Comparison of ENCODE assay signal across 13 mouse cellular contexts in genomic region chr5:104025245-104025854, GRCm38 (mm10). TPM values are rescaled to one million over a fixed set of nuclear protein-coding genes. Genes with fewer than 3 reads are reported as not detected.
DNase-seq lines count a peak whose midpoint lies in the region; ATAC-seq and TF ChIP-seq lines count a peak whose summit lies in the region.
"Had no signal": no experiment of that assay in that cellular context is flagged by ENCODE, and none has a peak within 500 bp of the region (broad histone marks: within the 10 kb centered on the region; RNA-seq: fewer than 3 reads in every experiment).

No protein-coding gene starts in this region.

- no peak overlapping the region for H3K4me3 ChIP-seq in hindbrain, postnatal 0 days (ENCODE audit: low read length)
- no peak overlapping the region for H3K4me3 ChIP-seq in hindbrain, embryonic 10.5 days
- peak overlapping the region; percentile 25; the same call in 1 of the 2 replicates for H3K4me3 ChIP-seq in heart, embryonic 13.5 days
- no peak overlapping the region for H3K4me3 ChIP-seq in liver, embryonic 14.5 days (ENCODE audit: insufficient read depth in 1 of 2, low read depth in 2 of 2, low read length in 2 of 2)
- H3K4me3 ChIP-seq: myocyte had no signal

- peaks cover 8% of the 10 kb centered on the region for H3K4me1 ChIP-seq in hindbrain, postnatal 0 days (ENCODE audit: insufficient read depth, low read length)
- H3K4me1 ChIP-seq in hindbrain, embryonic 10.5 days (replicated peaks), result peaks cover 25% of the 10 kb centered on the region
- H3K4me1 ChIP-seq in heart, embryonic 13.5 days, result peaks cover 26% of the 10 kb centered on the region
- peaks cover 7 to 27% of the 10 kb centered on the region in 2 experiments for H3K4me1 ChIP-seq in liver, embryonic 14.5 days (replicated peaks; ENCODE audit: control insufficient read depth in 2 of 2, insufficient read depth in 2 of 2, low read length in 1 of 2)

- H3K9ac ChIP-seq in hindbrain, postnatal 0 days (replicated peaks; ENCODE audit: low read length), result no peak overlapping the region
- peak overlapping the region; percentile 69 for H3K9ac ChIP-seq in heart, embryonic 13.5 days
- H3K9ac ChIP-seq in liver, embryonic 14.5 days (replicated peaks), result no peak overlapping the region; the same call in 1 of the 2 replicates

- WGBS in hindbrain, postnatal 0 days, result 50% methylated on average over 17 of the region's 17 CpGs
- 39% methylated on average over 17 of the region's 17 CpGs for WGBS in hindbrain, embryonic 10.5 days
- 27% methylated on average over 17 of the region's 17 CpGs for WGBS in heart, embryonic 13.5 days
- WGBS in liver, embryonic 14.5 days (ENCODE audit: insufficient replicate concordance), result 21% methylated on average over 17 of the region's 17 CpGs

- H3K9me3 ChIP-seq in hindbrain, postnatal 0 days (ENCODE audit: low read length), result no peaks in the 10 kb centered on the region
- no peaks in the 10 kb centered on the region for H3K9me3 ChIP-seq in hindbrain, embryonic 10.5 days
- no peaks in the 10 kb centered on the region for H3K9me3 ChIP-seq in heart, embryonic 13.5 days
- no peaks in the 10 kb centered on the region for H3K9me3 ChIP-seq in liver, embryonic 14.5 days (ENCODE audit: control insufficient read depth, low read length)

- H3K27me3 ChIP-seq in hindbrain, postnatal 0 days (ENCODE audit: insufficient read depth, low read length), result no peaks in the 10 kb centered on the region
- peaks cover 36% of the 10 kb centered on the region for H3K27me3 ChIP-seq in hindbrain, embryonic 10.5 days (ENCODE audit: insufficient read depth, poor library complexity, severe bottlenecking)
- no peaks in the 10 kb centered on the region for H3K27me3 ChIP-seq in heart, embryonic 13.5 days (replicated peaks)
- no peaks in the 10 kb centered on the region for H3K27me3 ChIP-seq in liver, embryonic 14.5 days (ENCODE audit: control insufficient read depth, insufficient read depth, low read length)

- no peak for TF ChIP-seq CTCF in hindbrain, postnatal 0 days (IDR thresholded peaks at IDR 0.05; ENCODE audit: low read depth)
- TF ChIP-seq CTCF in liver, embryonic 14.5 days (IDR thresholded peaks at IDR 0.05; ENCODE audit: low read depth), result no peak

- H3K27ac ChIP-seq in hindbrain, postnatal 0 days, result no peak overlapping the region
- no peak overlapping the region for H3K27ac ChIP-seq in hindbrain, embryonic 10.5 days
- H3K27ac ChIP-seq in heart, embryonic 13.5 days (replicated peaks), result no peak overlapping the region
- H3K27ac ChIP-seq in liver, embryonic 14.5 days, result no peak overlapping the region

- TF ChIP-seq EP300 in liver, embryonic 14.5 days (IDR thresholded peaks at IDR 0.05; ENCODE audit: low read depth), result no peak

- DNase-seq in hindbrain, postnatal 0 days (ENCODE audit: low spot score), result no peak
- no peak for DNase-seq in hindbrain, embryonic 10.5 days (ENCODE audit: low spot score)
- DNase-seq in ES-CJ7 (ENCODE audit: low read depth, low spot score), result peak; percentile 50
- no peak for DNase-seq in liver, embryonic 14.5 days (ENCODE audit: low read depth in 3 of 3, low spot score in 3 of 3)
- no peak for DNase-seq in embryo, embryonic 9.5 days (ENCODE audit: extremely low spot score)
- no peak for DNase-seq in left cerebral cortex, adult 8-10 months (ENCODE audit: low spot score in 2 of 2)
- DNase-seq: cerebellum, postnatal 36 days; lung, postnatal 36 days had no signal

- no peak for ATAC-seq in hindbrain, postnatal 0 days
- ATAC-seq in heart, embryonic 13.5 days (ENCODE audit: extremely low read depth, insufficient number of reproducible peaks, low FRiP score, low TSS enrichment), result no peak
- ATAC-seq in liver, embryonic 14.5 days (ENCODE audit: insufficient read depth), result no peak
- ATAC-seq in erythroblast, adult 5-6 weeks (replicated peaks; ENCODE audit: low FRiP score, poor library complexity, severe bottlenecking), result no peak

- H3K4me2 ChIP-seq in hindbrain, postnatal 0 days (ENCODE audit: low read depth, low read length), result 0 out of 2 replicates have a peak overlapping the region, but pooled peaks have one; percentile 10
- peak overlapping the region; percentile 54 for H3K4me2 ChIP-seq in heart, embryonic 13.5 days
- peak overlapping the region; percentile 47 for H3K4me2 ChIP-seq in liver, embryonic 14.5 days (ENCODE audit: low read depth)

- no peaks in the 10 kb centered on the region for H3K36me3 ChIP-seq in hindbrain, postnatal 0 days (ENCODE audit: insufficient read depth, low read length)
- no peaks in the 10 kb centered on the region for H3K36me3 ChIP-seq in hindbrain, embryonic 10.5 days
- no peaks in the 10 kb centered on the region for H3K36me3 ChIP-seq in heart, embryonic 13.5 days
- no peaks in the 10 kb centered on the region for H3K36me3 ChIP-seq in liver, embryonic 14.5 days (replicated peaks; ENCODE audit: control insufficient read depth, insufficient read depth, low read depth)

RNA-seq across cellular contexts. Expression of gene Hsd17b11, which starts 3.6 kb away (rescaled TPM):
- total RNA-seq in hindbrain, postnatal 0 days (2014; rRNA removed), result 15.2 and 20.5 TPM in 2 replicates
- polyA plus RNA-seq in hindbrain, postnatal 0 days (2015; fragmentation: Nextera tagmentation; extraction: Ambion mirVana), result 4.5 and 5.4 TPM in 2 replicates
- polyA plus RNA-seq in hindbrain, embryonic 10.5 days (2016; fragmentation: Nextera tagmentation; extraction: Ambion mirVana), result 1.2 and 2.2 TPM in 2 replicates
- polyA plus RNA-seq in heart, embryonic 13.5 days (2015; fragmentation: Nextera tagmentation; extraction: Ambion mirVana), result 2.8 and 3.3 TPM in 2 replicates
- 6.1 and 7.9 TPM in 2 replicates for polyA plus RNA-seq in liver, embryonic 14.5 days (2012; rRNA removed)
- polyA plus RNA-seq in liver, embryonic 14.5 days (2014; fragmentation: Nextera tagmentation; extraction: Ambion mirVana), result 1.9 and 2.6 TPM in 2 replicates
- total RNA-seq in erythroblast, adult 5-6 weeks (2015; ENCODE audit: low replicate concordance), result 12.5 and 16.5 TPM in 2 replicates
- 6.3 and 21.8 TPM in 2 replicates for total RNA-seq in erythroblast, adult 5-6 weeks (2017; ENCODE audit: low replicate concordance)
- total RNA-seq in left cerebral cortex, adult 8-10 months (2022), result 10 to 100 TPM; 52.4 to 53.9 (median 52.8) TPM

RNA-seq across cellular contexts. Expression of gene Nudt9, which starts 20.8 kb away (rescaled TPM):
- 54.9 and 59.1 TPM in 2 replicates for total RNA-seq in hindbrain, postnatal 0 days (2014; rRNA removed)
- 72.6 and 80.2 TPM in 2 replicates for polyA plus RNA-seq in hindbrain, postnatal 0 days (2015; fragmentation: Nextera tagmentation; extraction: Ambion mirVana)
- polyA plus RNA-seq in hindbrain, embryonic 10.5 days (2016; fragmentation: Nextera tagmentation; extraction: Ambion mirVana), result 68.9 and 75.8 TPM in 2 replicates
- polyA plus RNA-seq in heart, embryonic 13.5 days (2015; fragmentation: Nextera tagmentation; extraction: Ambion mirVana), result 53.7 and 55.6 TPM in 2 replicates
- 34.5 and 48.1 TPM in 2 replicates for polyA plus RNA-seq in liver, embryonic 14.5 days (2012; rRNA removed)
- polyA plus RNA-seq in liver, embryonic 14.5 days (2014; fragmentation: Nextera tagmentation; extraction: Ambion mirVana), result 73.8 and 74.8 TPM in 2 replicates
- total RNA-seq in erythroblast, adult 5-6 weeks (2015; ENCODE audit: low replicate concordance), result 13.8 and 14.4 TPM in 2 replicates
- 34.2 and 44.5 TPM in 2 replicates for total RNA-seq in erythroblast, adult 5-6 weeks (2017; ENCODE audit: low replicate concordance)
- 10 to 100 TPM; 62.8 to 69.5 (median 65.8) TPM for total RNA-seq in left cerebral cortex, adult 8-10 months (2022)

RNA-seq across cellular contexts. Expression of gene Hsd17b13, which starts 48.1 kb away (rescaled TPM):
- total RNA-seq in hindbrain, postnatal 0 days (2014; rRNA removed), result not detected in 2 replicates
- polyA plus RNA-seq in hindbrain, postnatal 0 days (2015; fragmentation: Nextera tagmentation; extraction: Ambion mirVana), result not detected in 2 replicates
- polyA plus RNA-seq in hindbrain, embryonic 10.5 days (2016; fragmentation: Nextera tagmentation; extraction: Ambion mirVana), result not detected in 2 replicates
- polyA plus RNA-seq in heart, embryonic 13.5 days (2015; fragmentation: Nextera tagmentation; extraction: Ambion mirVana), result 0.18 and 0.27 TPM in 2 replicates
- polyA plus RNA-seq in liver, embryonic 14.5 days (2012; rRNA removed), result 3.2 and 5.3 TPM in 2 replicates
- polyA plus RNA-seq in liver, embryonic 14.5 days (2014; fragmentation: Nextera tagmentation; extraction: Ambion mirVana), result 8.3 and 10.9 TPM in 2 replicates
- not detected in 2 replicates for total RNA-seq in erythroblast, adult 5-6 weeks (2015; ENCODE audit: low replicate concordance)
- 0.84 TPM in 1 of 2 replicates, not detected in the other for total RNA-seq in erythroblast, adult 5-6 weeks (2017; ENCODE audit: low replicate concordance)
- total RNA-seq in left cerebral cortex, adult 8-10 months (2022), result under 1 TPM in 1 of 4 experiments, not detected in 3; 0.46 TPM

RNA-seq across cellular contexts. Expression of gene Gm17660, which starts 52.1 kb away (rescaled TPM):
- 0.58 TPM in 1 of 2 replicates, not detected in the other for total RNA-seq in hindbrain, postnatal 0 days (2014; rRNA removed)
- polyA plus RNA-seq in hindbrain, postnatal 0 days (2015; fragmentation: Nextera tagmentation; extraction: Ambion mirVana), result 0.61 TPM in 1 of 2 replicates, not detected in the other
- not detected in 2 replicates for polyA plus RNA-seq in hindbrain, embryonic 10.5 days (2016; fragmentation: Nextera tagmentation; extraction: Ambion mirVana)
- polyA plus RNA-seq in heart, embryonic 13.5 days (2015; fragmentation: Nextera tagmentation; extraction: Ambion mirVana), result not detected in 2 replicates
- not detected in 2 replicates for polyA plus RNA-seq in liver, embryonic 14.5 days (2012; rRNA removed)
- polyA plus RNA-seq in liver, embryonic 14.5 days (2014; fragmentation: Nextera tagmentation; extraction: Ambion mirVana), result not detected in 2 replicates
- not detected in 2 replicates for total RNA-seq in erythroblast, adult 5-6 weeks (2015; ENCODE audit: low replicate concordance)
- total RNA-seq in erythroblast, adult 5-6 weeks (2017; ENCODE audit: low replicate concordance), result not detected in 2 replicates
- not detected for total RNA-seq in left cerebral cortex, adult 8-10 months (2022)
- total RNA-seq: left cerebral cortex, postnatal 25 days had no signal
- polyA plus RNA-seq: gonadal fat pad, adult 2 months; myocyte had no signal
